Mouse (Mus musculus) liver, postnatal 0 days (tissue): Measurements from ENCODE around the gene Zfp804a. TPM values are rescaled to one million over a fixed set of nuclear protein-coding genes. Genes with fewer than 3 reads are reported as not detected.

Experiments used
- ATAC-seq: fragments of 200-750 bp; cut with Nextera tagmentation; 2 replicates; pipeline ENCODE4 v1.8.0; 2017; ENCODE audit warnings: mild to moderate bottlenecking, moderate library complexity
- DNase-seq: peaks from one replicate; pipeline ENCODE4 v3.0.0-alpha.2; 2016
- H3K27ac ChIP-seq: fragments of 300-500 bp; sonication (generic); 2 replicates; pipeline ENCODE4 v1.5.1; 2014; ENCODE audit warnings: antibody characterized with exemption, moderate library complexity, mild to moderate bottlenecking, low read depth
- H3K27me3 ChIP-seq: fragments of 300-500 bp; sonication (generic); 2 replicates; pipeline ENCODE4 v1.6.1; 2014; ENCODE audit warnings: low read length, control low read depth, mixed read lengths; ENCODE audit not compliant: insufficient read depth
- H3K36me3 ChIP-seq: fragments of 300-500 bp; sonication (generic); replicated peaks from 2 replicates; pipeline ENCODE4 v1.6.1; 2014; ENCODE audit warnings: mild to moderate bottlenecking, control low read depth, low read length, moderate library complexity, mixed read lengths; ENCODE audit not compliant: insufficient read depth
- H3K4me1 ChIP-seq: fragments of 300-500 bp; sonication (generic); 2 replicates; pipeline ENCODE4 v1.6.1; 2014; ENCODE audit warnings: antibody characterized with exemption, mild to moderate bottlenecking, control low read depth; ENCODE audit not compliant: insufficient read depth
- H3K4me2 ChIP-seq: fragments of 300-500 bp; sonication (generic); 2 replicates; pipeline ENCODE4 v1.6.1; 2014; ENCODE audit warnings: low read depth, mild to moderate bottlenecking, low read length, moderate library complexity, mixed read lengths
- H3K4me3 ChIP-seq: fragments of 300-500 bp; sonication (generic); 2 replicates; pipeline ENCODE4 v1.5.1; 2014; ENCODE audit warnings: low read depth, low read length
- H3K9ac ChIP-seq: fragments of 300-500 bp; sonication (generic); replicated peaks from 2 replicates; pipeline ENCODE4 v1.6.1; 2014; ENCODE audit warnings: mild to moderate bottlenecking, moderate library complexity
- H3K9me3 ChIP-seq: fragments of 300-500 bp; sonication (generic); 2 replicates; pipeline ENCODE4 v1.6.1; 2016; ENCODE audit warnings: mild to moderate bottlenecking, control low read depth, low read length, mixed read lengths
- CTCF ChIP-seq: sonication (generic); IDR thresholded peaks from 2 replicates; pipeline ENCODE4 v1.5.1; 2016; ENCODE audit warnings: antibody characterized with exemption, low read depth
- EP300 ChIP-seq: IDR thresholded peaks from 2 replicates; pipeline ENCODE4 v1.6.1; 2016; ENCODE audit warnings: antibody characterized with exemption, low read depth, mild to moderate bottlenecking
- WGBS: fragments of 180-500 bp; shearing (Covaris S2); extraction: QIAGEN DNeasy Blood & Tissue Kit; methylation state at CpG from one replicate; pipeline ENCODE4 v1.1.7; 2014; ENCODE audit not compliant: insufficient replicate concordance; 5-methylcytosine and 5-hydroxymethylcytosine counted together
- polyA plus RNA-seq: library from polyadenylated mRNA; unstranded; fragments of >200 nt; fragmentation: Nextera tagmentation; extraction: Ambion mirVana; gene quantifications from 2 replicates; pipeline ENCODE4 v1.2.1, GENCODE M21; 2015

Gene Zfp804a
- polyA plus RNA-seq, 1 experiment from 2014 or later = not detected

DNA sequence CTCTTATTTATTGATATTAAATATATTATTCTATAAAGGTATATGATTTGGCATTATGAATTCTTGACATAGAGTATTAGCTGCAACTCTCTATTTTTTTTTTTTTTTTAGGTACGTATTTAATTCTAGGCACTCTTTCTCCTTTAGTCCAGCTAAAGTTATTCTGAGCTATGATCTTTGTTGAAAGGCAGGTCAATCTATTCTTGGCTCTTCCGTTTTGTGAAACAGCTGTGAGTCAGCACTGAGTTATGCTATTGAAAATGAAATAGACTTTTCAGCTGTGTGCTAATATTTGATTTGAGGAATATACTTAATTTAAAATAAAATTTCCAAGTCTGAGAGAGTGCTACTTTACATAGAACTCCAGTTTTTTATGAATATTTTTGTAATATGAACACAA lies 164.9 kb downstream of the Zfp804a start:
- TF ChIP-seq EP300 = no peak
- 60% methylated on average over 2 of the region's 2 CpGs for WGBS
- Histone ChIP-seq H3K4me2 (no peak overlapping the region), H3K4me3 (no peak overlapping the region), H3K27me3 (no peaks in the 10 kb centered on the region), H3K4me1 (no peaks in the 10 kb centered on the region), H3K27ac (no peak overlapping the region), H3K36me3 (no peaks in the 10 kb centered on the region), H3K9me3 (no peaks in the 10 kb centered on the region), H3K9ac (no peak overlapping the region)
- no peak for ATAC-seq
- no peak for DNase-seq

DNA sequence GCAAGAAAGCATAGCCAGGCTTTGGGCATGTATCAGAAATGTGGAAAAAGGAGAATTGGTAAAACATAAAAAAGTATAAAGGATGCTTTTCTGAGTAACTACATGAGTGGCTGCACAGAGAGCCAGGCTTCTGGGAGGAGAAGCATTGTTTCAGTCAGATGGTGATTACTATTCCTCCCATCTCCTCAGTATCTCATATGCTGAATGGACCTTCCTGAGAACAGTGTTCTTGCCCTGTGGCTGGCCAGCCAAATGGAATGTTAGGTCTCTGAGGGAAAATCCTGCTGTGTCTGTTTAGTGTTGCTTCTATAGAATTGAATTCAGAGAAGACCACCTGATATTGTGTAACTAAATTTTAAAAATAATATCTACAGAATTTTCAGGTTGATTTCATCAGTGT lies 193.0 kb downstream of the Zfp804a start:
- DNase-seq (no peak), ATAC-seq (no peak)
- no peaks in the 10 kb centered on the region for H3K9me3 ChIP-seq
- no peak overlapping the region for H3K27ac ChIP-seq
- H3K4me3 ChIP-seq = no peak overlapping the region
- H3K27me3 ChIP-seq = no peaks in the 10 kb centered on the region
- H3K36me3 ChIP-seq = no peaks in the 10 kb centered on the region
- TF ChIP-seq EP300 (no peak), CTCF (no peak)
- H3K4me1 ChIP-seq = no peaks in the 10 kb centered on the region
- H3K9ac ChIP-seq = no peak overlapping the region
- no peak overlapping the region for H3K4me2 ChIP-seq

DNA sequence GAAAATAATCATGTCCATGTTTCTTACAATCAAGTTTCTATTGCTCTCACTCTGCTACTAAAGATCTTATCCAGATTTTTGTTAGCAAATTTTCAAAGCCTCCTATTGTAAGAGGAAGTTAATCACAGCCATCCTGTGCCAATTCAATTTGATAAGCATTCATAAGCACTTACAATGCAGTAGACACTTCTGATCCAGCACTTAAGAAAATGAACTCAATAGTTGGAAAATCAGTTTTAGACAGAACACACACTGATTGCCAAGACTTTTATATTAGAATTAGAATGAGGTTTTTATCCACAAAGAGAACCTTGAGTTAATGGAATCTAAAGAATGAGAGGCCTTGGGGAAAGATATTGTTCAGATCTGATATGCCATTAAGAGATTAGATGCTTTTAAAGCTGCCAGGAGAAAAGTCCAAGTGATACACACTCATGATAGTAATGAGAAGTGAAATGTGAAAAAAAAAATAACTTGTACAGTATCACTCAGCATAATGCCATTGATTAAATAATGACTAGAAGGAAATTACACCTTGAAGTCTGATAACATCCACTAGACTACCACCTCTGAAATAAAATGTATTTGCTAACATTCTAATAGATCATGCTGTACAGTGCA lies 194.0 kb downstream of the Zfp804a start:
- no peak overlapping the region for H3K4me3 ChIP-seq
- TF ChIP-seq CTCF (no peak), EP300 (no peak)
- no peaks in the 10 kb centered on the region for H3K36me3 ChIP-seq
- H3K9ac ChIP-seq = no peak overlapping the region
- ATAC-seq = no peak
- H3K4me1 ChIP-seq = no peaks in the 10 kb centered on the region
- no peak for DNase-seq
- H3K4me2 ChIP-seq = no peak overlapping the region
- no peak overlapping the region for H3K27ac ChIP-seq
- no peaks in the 10 kb centered on the region for H3K27me3 ChIP-seq
- H3K9me3 ChIP-seq = no peaks in the 10 kb centered on the region

DNA sequence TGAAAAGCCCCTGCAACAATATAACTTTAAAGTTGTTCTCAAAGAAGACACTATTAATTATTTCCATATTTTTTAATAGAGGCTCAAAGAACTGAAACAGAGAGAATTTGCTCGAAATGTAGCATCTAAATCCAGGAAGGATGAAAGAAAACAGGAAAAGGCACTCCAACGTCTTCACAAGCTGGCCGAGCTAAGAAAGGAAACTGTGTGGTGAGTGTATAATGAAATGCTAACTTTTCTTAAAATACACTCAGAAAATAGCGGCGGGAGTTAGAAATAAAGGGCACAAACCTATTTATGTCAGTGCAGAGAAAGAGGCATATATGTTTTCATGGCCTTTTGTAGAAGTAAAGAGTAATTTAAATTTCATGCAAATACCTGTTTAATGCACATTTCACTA lies 200.4 kb downstream of the Zfp804a start:
- Histone ChIP-seq H3K4me2 (no peak overlapping the region), H3K36me3 (no peaks in the 10 kb centered on the region), H3K9ac (no peak overlapping the region), H3K27ac (no peak overlapping the region), H3K4me1 (no peaks in the 10 kb centered on the region), H3K4me3 (no peak overlapping the region), H3K27me3 (no peaks in the 10 kb centered on the region), H3K9me3 (no peaks in the 10 kb centered on the region)
- no peak for TF ChIP-seq EP300
- no peak for TF ChIP-seq CTCF
- no peak for ATAC-seq
- WGBS = 42% methylated on average over 5 of the region's 5 CpGs
- no peak for DNase-seq

DNA sequence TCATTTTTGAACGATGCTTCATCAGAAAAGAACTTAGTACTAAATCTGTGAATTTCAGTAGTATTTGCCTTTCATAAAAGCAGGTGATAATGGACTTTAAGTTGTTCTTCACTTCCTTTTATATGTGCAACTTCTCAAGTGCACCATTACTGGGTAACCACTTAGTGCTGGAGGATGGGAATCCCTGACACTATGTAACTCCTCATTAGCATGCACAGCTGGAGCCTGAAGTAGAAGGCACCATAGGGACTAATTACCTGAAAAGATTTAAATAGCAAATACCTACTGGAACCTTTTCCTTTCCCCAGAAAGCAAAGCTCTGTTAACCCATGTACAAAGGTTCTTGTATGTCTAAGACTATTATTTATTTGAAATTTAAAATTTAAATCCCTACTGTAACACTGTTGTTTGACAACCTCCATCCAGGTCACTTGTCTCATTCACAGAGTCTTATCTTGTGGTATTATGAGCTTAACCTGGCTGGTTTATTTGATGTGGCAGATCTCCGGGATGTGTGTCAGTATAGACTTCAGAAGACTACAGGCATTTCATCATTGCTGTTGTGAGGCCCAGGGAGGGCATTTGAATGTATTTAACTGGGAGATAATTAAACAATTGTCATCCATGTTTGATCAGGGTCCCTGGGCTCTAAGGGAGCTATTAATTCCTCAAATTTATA lies 229.7 kb downstream of the Zfp804a start:
- Histone ChIP-seq H3K4me1 (no peaks in the 10 kb centered on the region), H3K9me3 (no peaks in the 10 kb centered on the region), H3K4me2 (no peak overlapping the region), H3K27me3 (no peaks in the 10 kb centered on the region), H3K27ac (no peak overlapping the region), H3K36me3 (no peaks in the 10 kb centered on the region), H3K4me3 (no peak overlapping the region), H3K9ac (no peak overlapping the region)
- TF ChIP-seq EP300 (no peak), CTCF (no peak)
- DNase-seq = no peak
- 70% methylated on average over 2 of the region's 2 CpGs for WGBS
- no peak for ATAC-seq

DNA sequence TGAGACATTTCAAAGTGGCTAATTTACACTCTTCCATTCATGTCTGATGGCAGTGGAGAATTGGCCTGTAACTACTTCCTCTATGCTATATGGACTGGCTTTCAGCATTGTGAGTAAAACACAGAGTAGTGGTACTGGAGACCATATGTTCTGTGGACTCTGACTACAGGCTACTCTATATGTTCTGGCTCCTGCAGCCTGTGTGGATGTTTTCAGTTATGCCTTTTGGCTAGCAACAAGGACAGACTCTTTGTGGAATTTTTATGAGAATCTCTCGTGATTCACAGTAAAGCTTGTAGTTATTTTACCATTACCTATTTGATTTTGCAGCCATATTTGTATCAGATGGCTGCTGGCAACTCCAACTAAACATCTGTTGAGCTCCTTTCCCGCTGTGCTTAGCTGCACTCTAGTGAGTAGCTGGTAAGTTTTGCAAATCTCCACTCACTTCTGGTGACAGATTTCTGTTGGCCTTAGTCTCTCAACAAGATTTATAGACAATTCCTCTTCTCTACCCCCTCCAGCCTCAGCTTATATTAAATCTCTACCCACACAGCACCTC lies 242.0 kb downstream of the Zfp804a start:
- TF ChIP-seq EP300 (no peak), CTCF (no peak)
- no peaks in the 10 kb centered on the region for H3K27me3 ChIP-seq
- WGBS = 67% methylated on average over 2 of the region's 2 CpGs
- no peaks in the 10 kb centered on the region for H3K36me3 ChIP-seq
- no peak for ATAC-seq
- DNase-seq = no peak
- no peaks in the 10 kb centered on the region for H3K4me1 ChIP-seq
- H3K4me3 ChIP-seq = no peak overlapping the region
- no peak overlapping the region for H3K27ac ChIP-seq
- H3K9ac ChIP-seq = no peak overlapping the region
- H3K4me2 ChIP-seq = no peak overlapping the region
- H3K9me3 ChIP-seq = no peaks in the 10 kb centered on the region
